Mouse (Mus musculus): ENCODE data around the gene Tssk1.

Gene Tssk1

DNA sequence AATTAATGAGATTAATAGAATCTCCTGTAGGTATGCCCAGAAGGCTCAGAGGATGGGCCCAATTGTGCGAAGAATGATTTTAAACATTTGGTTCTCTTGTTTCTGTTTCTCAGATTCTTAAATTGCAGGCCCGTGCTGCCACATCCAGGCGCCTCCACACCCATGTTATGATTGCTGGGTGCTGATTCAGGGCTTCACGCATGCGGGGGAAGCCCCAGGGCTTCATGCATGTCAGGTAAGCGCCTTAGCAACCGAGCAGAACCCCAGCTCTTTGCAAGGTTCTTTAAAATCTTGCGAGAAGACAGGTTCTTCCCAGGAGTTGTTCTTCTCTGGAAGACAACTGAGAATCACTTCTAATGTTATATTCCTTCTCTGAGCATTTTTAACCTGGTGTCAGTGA lies 49.4 kb downstream of the Tssk1 start:
- DNase-seq (ENCODE audit: low read depth, low spot score) = no peak

DNA sequence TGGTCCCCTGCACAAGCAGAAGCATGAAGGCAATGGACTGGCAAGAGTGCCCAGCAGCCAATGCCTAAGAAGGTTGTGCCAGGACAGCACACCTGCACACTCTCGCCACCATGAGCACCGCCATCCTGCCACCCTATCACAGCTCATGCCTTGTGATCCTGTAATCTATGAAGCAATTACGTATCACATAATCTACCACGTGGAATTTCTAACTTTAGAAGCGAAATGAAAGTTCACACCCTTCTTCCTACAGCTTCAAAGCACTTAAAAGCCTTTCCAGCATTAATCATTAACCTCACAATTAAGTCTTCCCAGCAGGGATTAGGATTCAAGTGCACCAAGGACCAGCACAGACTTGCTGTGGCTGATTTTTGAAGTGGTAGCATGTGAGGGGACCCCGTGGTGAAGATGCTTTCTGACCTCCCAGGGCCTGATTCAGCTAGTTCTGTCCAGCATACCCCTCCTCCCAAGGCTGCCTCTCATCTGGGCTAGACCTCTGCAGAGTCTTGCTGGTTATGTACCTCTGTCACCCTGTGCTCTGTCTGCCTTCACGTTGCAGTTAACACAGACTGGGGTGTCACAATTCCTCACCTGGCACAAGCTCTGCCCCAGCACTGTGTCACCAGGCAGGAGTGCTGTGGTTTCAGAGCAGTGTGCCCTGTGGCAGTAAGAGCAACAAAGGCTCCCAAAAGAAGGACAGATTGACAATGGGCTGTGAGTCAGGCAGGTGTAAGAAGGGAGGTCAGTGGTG lies 51.2 kb downstream of the Tssk1 start:
- no peak for DNase-seq (ENCODE audit: low read depth, low spot score)

Data from forelimb bud, embryonic 11.5 days (tissue).